Mouse (Mus musculus): Measurements from ENCODE around the gene Oat.
A peak's percentile ranks its signal among the peaks of the same experiment; 100 is the strongest.

Gene Oat

DNA sequence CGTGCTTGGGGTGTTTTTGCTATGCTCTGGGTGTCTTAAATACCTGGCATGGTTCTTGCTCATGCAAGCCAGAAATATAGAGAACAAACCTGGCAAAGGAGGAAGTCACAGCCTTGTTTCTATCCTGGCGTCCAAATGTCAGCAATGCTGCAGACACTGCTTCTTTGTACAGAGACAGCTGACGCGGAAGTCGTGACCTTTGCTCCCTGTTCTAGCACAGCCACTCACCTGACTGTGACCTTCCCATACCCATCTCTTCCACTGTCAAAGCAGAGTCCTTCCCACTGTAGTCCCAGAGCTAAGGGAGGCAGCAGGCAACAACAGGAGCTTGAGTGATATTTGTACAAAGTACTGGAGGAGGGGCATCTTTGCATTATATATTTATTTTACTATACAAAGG is 13.4 kb upstream of the Oat start:
- no peak for DNase-seq

DNA sequence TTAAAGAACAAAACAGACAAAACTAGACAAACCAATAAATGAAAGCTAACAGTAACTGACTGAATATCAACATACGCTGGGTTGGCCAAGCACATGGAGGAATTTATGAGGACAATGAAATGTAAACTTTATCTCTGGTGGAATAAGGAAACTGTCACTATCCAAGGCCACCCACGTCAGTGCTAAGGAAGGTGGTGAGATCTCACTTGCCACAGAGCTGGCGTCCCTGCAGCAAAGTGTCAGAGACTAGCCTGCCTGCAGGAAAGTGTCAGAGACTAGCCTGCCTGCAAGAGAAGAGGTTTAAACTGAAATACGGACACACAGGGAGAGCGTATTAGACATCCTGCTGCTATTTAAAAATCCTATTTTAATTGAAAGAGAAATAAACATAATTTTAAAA is 11.0 kb upstream of the Oat start:
- DNase-seq = no peak

DNA sequence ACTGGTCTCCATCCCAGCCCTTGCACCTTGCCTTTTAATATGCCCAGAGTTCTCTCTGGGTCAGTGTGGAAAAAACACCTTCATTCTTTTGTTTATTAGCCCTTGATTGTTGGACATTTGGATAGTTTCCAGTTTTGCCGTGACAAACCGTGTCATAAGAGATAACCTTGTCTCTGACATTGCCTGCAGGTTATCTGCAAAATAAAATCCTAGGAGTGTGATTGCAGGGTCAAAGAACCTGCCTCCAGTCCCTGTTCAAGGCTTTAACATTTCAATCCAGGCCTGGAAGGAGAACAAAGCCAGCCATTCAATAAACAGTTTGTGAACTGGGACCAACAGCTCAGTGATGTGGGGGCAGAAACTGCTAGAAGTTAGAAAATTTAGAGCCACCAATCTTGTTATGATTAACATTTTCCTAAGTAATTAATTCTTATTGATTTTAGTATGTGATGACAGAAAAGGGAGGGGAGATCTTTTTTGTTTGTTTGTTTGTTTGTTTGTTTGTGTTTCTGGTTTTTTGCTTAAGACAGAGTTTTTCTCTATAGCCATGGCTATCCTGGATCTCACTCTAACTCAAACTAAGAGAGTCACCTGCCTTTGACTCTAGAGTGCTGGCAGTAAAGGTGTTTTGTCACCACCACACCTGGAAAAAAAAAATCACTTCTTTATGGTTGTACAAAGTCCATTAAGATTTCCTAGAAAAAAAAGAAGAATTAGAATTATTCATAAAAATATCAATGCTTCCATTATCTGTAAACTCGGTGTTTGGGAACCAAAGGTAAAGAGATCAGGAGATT is 9.7 kb upstream of the Oat start:
- no peak for DNase-seq

DNA sequence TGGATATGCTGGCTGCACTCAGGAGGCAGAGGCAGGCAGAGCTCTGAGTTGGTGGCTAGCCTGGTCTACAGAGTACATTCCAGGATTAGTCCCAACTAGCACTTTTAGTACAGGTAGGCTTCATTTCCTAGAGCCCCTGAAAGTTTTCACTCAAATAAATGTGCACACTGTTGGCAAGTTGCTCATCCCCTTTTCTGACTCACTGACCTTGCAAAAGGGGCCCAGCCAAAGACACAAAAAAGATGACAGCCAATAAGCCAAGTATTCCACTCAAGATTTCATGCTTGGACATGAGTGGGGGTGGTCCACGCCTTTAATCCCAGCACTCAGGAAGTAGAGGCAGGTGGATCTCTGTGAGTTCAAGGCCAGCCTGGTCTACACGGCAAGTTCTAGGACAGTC is 5.2 kb upstream of the Oat start:
- DNase-seq = no peak

DNA sequence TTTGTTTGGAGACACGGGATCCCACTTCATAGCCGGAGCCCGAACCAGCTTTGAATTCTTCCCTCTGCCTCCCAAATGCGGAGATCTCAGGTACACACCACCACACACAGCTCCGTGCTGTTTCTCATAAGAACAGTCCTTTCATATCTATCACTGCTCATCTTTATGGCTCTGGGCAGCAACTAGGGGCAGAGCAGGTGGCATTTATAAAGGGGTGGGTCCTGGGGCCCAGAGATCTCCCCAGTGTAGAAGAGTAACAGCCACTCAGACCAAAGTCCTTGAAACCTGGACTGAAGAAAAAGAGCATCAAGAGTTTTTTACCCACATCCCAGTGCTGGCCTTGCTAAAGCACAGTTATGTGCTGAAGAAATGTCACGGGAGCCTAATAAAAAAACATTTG is 4.3 kb upstream of the Oat start:
- no peak for DNase-seq

DNA sequence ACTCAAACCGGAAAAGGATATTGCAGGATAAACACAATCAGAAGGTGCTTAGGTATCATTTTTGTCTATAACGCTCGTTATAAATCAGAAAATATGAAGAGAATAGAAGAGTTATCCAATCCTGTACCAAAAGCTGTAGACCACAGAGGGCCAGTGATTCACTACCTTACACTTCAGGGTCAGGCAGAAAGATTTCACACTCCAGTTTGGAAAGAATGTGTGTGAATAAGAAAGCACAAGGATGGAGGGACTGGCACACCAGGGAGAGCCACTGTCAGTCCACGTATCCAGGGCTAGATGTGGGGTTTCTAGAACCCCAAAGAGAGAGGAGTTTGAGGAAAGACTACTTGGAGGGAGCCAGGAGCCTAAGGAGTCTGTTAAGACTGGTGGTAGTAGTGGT is 693 bp upstream of the Oat start:
- no peak for DNase-seq

DNA sequence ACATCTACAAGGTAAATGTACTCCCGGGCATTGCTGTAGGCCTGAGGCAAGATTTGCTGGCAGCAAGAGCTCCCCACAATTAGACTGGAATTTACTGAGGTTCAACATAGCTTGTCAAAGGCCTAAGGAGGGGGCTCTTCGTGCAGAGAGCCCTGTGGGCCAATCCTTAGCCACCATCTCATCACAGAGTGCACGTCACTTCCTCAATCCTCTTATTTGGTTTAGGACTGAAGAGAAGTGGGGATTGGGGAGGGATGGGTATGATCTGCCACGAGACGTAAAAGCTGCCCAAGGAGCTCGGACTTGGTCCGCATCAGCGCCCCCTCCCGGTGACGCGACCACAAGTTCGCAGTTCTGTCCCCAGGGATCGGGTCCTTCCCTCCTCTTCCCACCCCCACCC is 575 bp downstream of the Oat start:
- DNase-seq = peak; percentile 85

DNA sequence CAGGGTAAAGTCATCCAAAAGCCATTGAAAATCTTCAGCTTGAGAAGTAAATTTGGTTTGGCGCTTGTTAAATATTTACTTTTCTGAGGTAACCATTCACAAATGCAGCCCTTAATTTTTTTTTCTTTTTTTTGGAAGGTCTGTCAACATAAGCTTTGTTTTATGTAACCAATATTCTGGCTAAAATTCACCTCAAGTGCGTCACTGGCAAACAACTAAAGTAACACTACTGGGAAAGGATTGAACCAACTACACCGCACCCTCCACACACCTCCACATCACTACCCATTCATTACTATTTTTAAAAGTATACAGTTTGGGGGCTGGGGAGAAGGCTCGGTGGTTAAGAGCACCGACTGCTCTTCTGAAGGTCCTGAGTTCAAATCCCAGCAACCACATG is 1.6 kb downstream of the Oat start:
- DNase-seq = no peak

DNA sequence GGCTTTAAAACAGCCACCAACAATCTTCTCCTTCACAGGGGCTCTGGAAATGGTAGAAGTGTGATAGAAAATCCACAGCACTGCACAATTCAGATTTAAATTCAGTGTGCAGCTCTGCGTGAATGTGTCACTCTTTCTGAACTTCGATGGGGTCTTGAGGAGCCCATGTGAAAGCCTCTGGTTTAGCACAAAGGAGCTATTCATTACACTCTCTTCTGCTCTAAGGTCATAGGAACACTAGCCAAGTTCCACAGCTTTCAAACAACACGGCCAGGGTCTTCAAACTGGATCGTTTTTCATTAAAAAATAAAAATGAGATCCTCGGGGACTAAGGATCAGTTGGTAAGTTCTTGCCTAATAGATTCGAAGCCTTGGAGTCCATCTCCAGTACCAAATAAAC is 3.0 kb downstream of the Oat start:
- DNase-seq = no peak

DNA sequence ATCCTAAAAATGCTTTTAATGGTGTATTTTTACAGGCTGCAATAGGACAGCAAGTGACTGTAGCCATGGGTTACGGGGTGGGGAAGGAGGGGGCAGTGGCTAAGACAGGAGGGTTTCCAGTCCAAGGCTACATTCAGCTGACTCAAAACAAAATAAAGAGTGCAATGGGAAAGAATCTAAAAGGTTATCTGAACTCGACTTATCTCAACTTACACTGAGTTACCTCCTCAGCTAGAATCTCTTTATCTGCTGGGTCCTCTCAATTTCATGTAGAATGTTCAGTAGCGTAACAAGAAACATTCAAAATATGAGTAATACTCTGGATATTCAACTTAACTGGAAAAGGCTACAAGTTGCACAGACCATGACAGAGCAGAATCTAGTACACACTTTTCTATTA is 3.5 kb downstream of the Oat start:
- DNase-seq = no peak

DNA sequence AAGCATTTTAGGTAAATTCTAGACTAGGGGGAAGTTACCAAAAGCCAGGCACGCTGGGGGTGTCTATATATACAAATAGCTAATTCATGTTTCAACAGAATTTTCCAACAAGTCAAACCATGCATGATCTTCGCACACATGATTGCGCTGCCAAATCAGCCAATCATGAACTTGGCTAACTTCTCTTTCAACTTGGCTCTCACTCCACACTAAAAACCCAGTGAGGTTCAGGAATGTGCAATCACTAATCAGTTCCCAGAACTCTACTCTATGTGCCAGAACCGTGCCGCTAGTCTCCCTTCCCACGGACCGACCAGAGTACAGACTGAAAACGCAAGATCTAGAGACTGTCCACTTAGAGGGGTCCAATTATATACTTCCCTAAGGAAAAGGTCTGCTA is 4.7 kb downstream of the Oat start:
- no peak for DNase-seq

DNA sequence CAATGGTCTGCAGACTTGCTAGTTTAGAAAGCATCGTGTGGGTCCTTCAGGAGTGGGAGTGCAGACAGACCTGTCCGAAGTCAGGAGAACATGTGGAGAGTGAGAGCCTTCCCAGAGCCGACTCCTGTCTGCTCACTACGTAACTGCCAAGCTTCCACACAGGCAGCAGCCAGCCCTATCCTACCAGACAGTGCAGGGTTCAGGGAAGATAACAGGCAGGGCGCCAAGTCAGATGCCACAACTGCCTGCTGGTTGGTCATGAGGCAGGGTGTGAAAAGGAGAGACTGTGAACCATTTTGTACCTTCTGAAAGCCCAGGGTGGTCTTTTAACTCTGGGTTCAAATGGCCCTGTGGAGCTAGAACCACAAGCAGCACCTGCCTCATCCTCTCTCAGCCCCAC is 6.1 kb downstream of the Oat start:
- DNase-seq = no peak

DNA sequence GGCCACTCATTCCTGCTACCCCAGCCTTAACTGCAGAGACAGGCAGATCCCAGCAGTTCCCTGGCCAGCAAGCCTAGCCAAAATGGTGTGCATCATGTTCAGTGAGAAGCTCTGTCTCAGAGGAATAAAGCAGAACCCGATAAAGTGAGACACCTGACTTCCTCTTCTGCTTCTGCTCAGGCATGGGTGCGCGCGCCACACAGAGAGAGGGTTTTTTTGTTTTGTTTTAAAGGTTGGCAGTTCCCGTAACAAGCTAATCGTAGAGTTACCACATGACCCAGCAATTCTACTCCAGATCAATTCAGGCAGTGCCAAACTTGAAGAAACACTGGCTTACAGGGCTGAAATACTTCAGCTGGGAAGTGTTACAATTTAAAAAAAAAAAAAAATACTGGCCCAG is 7.4 kb downstream of the Oat start:
- DNase-seq = no peak

DNA sequence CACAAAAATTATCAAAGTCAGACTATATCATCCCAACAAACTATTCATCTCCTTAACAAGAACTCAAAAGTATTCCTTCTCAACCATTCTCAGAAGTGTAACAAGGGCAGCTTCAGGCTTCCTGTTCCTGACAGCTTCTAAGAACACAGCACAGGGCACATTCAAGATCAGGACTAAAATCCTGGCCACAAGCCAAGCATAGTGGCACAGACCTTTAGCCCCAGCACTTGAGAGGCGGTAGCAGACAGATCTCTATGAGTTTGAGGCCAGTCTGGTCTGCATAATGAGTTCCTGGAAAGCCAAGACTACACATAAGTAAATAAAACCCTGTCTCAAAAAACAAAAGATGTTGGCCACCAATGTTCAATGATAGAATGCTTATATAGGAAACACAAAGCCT is 10.4 kb downstream of the Oat start:
- DNase-seq = no peak

DNA sequence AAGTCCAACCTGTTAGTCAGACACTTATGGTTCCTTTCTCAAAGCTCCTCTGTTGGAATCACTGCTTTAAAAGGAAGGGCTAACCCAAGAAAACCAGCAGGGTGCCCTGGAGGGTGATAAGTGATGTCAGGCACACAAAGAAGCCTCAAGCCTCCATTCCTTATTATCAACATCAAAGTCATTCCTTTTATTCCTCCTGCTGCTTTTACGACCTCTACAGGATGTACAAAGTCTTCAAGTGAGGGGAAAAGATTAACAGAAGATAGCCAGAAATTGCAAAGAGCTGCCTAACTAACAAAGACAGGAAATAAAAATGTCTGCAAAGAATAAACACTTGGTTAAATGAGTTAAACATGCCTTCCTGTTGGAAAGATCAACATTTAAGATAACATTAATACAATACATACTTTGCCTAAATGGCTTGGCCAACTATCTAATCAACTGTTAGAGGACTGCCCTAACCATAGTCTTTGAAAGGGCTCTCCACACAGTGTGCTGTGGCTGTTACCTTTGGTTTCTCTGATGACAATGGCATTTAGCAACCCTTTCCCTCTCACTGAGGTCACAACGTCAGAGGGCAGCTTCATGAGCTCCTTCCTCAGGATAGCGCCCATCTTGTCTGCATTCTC is 16.9 kb downstream of the Oat start:
- no peak for DNase-seq

DNA sequence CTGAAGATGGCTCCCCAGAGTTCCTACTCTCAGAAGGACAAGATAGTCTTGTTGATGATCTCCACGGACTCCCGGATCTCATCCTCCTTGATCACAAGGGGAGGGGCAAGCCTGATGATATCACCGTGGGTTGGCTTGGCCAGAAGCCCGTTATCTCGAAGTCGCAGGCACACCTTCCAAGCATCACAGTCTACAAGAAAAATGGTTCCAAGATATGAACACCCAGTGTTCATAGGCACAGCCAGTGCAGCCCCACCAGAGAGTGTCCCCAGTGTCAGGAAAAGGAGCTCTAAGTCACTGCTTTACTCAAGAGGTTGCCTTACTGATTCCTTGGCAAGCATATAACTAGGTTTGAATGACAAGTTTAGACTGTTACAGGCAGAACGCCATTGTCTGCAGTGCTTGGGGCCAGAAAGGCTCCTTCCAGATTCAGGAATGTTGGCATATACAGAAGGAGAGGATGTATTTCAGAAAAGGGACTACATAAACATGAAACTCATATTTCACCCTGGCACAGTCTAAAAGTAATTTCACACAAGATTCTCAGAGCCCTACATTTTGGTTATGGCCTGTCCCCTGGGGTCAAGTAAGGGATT is 18.0 kb downstream of the Oat start:
- DNase-seq = no peak

DNA sequence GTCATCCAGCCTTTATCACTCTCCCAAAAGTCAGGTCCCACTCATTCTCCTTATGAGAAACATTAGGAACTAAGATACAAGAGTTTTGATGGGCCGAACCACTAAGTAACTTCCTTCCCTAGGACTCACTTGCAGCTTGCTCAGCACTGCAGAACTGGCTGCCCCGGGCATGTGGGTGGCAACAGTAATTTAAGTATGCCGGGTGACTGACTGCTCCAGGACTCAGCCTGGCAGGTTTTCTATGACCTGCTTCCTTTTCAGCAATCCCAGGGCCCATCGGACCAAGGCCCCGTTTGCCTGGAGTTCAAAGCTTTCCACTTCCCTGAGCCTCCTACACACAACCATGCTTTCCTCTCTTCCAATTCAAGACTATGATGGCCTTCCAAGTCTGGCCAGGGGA is 19.6 kb downstream of the Oat start:
- DNase-seq = no peak

DNA sequence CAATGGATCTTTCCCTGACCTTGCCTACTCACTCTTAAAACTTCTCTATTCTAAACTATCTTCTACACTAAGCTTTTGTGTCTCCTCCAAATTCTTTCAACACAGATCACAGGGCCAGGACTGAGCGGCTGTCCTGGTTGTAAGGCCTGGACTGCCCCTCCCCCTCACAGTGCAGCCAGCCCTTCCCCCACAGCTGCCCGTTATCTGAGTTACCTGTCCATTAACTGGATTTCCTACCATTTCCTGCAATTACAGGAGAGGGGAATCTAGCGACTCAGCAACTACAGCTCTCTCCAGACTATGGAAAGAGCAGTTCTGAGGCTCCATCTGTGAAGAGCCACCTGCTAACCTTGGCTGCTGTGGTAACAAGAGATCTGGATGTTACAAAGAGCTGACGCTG is 20.3 kb downstream of the Oat start:
- DNase-seq = no peak

DNA sequence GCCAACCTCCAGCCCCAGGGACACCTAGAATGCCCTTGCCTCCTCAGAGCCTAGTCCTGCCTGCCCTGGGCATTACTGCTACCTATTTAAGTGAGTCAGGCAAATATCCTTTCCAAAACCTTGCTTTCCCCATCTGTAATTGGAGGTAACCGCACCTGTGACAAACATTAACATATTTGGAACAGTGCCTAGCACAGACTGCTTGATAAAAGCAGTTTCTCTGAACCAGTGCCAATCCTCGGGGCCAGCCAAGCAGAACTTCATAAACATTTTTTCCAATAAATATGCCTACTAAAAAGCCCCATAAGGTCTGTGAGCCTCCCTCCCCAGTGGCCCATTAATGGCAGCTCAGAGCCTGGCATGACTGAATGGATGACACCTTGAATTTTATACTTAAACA is 22.1 kb downstream of the Oat start:
- DNase-seq = no peak

DNA sequence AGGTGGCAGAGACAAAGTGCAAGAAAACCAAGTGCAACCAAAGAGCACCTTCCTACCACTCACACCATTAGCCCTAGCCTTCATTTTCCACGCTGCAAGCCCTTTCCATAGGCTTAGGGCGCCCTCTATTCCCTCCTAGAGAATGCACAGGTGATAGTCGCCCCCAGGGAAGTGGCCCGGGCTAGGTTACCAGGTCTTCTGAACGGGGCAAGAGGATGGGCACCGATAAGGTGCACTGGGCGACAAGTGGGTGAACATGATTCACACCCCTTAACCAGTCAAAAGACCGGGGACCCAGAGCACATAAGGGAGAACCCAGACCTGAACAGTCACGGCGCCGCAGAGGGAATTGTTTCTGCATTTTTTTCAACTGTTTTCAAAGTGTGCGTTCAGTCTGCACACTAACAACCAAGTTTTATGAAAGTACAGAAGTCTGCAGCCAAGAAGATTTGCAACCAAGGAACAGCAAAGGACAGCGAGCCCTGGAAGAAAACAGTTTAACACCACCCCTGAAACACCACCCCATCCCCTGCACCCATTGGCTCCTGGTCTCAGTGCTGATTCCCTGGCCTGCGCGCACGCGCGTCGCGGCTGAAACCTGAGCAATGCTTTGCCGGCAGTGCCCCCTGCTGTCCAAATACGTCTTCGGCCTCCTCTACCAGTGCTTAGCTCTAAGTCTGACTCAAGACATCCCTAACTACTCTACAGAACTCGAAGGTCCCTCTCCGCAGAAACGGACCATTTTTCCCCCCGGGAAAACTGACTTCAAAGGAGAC is 24.7 kb downstream of the Oat start:
- DNase-seq = peak; percentile 99

DNA sequence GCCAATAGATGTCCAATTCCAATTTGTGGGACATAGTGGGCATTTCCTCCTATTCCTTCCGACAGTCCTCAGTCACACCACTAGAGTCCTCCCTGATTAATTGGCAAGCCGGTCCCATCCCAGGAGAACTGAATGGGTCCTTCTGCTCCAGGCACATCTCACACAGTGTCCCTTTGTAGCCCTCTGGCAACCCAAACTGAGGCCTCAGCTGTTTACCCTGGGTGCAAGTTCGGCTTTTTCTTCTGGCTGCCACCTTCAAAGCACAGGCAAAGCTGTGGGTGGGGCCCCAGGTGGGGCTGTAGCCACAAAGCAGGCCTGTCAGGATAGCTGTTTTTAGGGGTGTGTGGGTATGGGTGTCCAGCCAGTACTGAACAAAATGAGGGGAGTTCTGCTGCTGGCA is 29.1 kb downstream of the Oat start:
- no peak for DNase-seq

DNA sequence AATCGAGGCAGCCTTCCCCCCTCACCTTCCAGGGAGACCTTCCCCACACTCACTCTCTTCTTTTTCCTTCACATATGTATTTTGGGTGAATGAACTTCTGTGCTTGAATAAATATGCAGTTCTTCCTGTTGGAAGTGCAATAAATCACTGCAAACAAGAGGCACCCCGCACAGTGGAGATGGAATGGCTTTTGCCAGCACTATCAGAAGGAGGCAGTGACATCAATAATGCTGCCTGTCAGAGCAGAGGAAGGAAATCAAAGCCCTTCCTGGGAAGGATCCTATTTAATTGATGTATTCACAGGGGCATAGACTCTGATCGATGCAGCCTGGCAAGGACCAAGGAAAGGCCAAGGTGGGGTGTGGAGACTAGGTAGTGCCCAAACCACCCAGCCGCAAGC is 33.8 kb downstream of the Oat start:
- DNase-seq = no peak

DNA sequence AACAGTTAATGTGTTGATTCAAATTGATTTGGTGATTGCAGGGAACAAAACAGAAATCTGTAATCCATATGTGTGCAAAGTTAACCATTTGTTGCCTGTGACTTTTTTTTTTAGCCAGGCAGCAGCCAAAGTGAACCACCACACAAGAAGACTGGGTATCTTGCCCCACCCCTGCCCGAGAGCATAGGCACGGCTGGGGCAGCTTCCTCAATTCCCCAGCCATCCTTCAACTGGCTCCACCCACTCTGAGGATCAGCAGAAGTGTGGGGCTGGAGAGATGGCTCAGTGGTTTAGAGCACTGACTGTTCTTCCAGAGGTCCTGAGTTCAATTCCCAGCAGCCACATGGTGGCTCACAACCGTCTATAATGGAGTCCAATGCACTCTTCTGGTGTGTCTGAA is 34.6 kb downstream of the Oat start:
- no peak for DNase-seq

DNA sequence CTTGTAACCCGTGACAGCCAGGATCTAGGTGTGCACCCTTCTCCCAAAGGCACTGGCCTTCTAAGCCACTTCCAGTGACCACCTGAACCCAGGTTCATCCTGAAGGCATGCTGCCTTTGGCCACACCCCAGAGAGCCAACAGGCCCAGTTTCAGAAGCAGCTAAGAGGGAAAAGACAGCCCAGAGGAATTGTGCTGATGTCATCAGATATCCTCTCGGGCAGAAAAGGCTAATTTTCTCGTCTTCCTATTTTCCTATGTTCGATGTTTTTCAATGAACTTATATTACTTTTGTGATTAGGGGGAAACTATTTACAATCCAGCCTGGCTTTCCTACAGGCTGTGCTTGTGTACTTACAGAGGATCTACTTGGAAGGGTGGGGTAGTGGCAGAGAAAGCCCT is 35.6 kb downstream of the Oat start:
- DNase-seq = no peak
